8 mouse cellular contexts compared by ENCODE assay signal in the genomic region with DNA sequence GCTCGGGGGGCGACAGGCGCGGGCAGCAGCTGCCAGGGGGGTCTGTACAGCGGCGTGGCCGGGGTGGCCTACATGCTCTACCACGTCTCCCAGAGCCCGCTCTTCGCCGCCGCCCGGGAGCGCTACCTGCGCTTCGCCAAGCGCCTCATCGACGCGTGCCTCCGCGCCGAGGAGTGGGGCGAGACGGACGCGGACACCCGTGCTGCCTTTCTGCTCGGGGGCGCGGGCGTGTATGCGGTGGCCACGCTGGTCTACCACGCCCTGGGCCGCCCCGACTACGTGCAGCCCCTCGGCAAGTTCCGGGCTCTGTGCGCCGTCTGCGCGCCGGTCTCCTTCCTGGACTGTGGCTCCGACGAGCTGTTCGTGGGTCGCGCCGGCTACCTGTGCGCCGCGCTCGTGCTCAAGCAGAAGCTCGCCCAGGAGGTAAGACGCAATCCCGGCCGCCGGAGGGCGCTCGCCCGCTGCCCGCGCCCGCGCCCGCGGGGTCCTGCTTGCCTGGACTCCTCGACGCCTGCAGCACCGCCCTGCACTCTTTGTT. TPM values are rescaled to one million over a fixed set of nuclear protein-coding genes. Genes with fewer than 3 reads are reported as not detected.
A peak's percentile ranks its signal among the peaks of the same experiment; 100 is the strongest.
DNase-seq lines count a peak whose midpoint lies in the region; ATAC-seq and TF ChIP-seq lines count a peak whose summit lies in the region.

No protein-coding gene starts in this region.

- H3K36me3 ChIP-seq in erythroblast, embryonic 14.5 days (ENCODE audit: control insufficient read depth) = no peaks in the 10 kb centered on the region
- H3K36me3 ChIP-seq in forebrain, embryonic 10.5 days (replicated peaks) = no peaks in the 10 kb centered on the region
- no peaks in the 10 kb centered on the region for H3K36me3 ChIP-seq in hindbrain, embryonic 13.5 days
- no peaks in the 10 kb centered on the region for H3K36me3 ChIP-seq in limb, embryonic 14.5 days (ENCODE audit: control insufficient read depth, insufficient read depth, low read length)
- H3K36me3 ChIP-seq in midbrain, postnatal 0 days (ENCODE audit: insufficient read depth, low read length) = no peaks in the 10 kb centered on the region

- peaks cover 11% of the 10 kb centered on the region for H3K9me3 ChIP-seq in erythroblast, embryonic 14.5 days (ENCODE audit: control insufficient read depth, low read length)
- 0 out of 2 replicates have a peak, but pooled peaks cover 5% of the 10 kb centered on the region for H3K9me3 ChIP-seq in forebrain, embryonic 10.5 days
- no peaks in the 10 kb centered on the region for H3K9me3 ChIP-seq in hindbrain, embryonic 13.5 days
- H3K9me3 ChIP-seq in limb, embryonic 14.5 days (ENCODE audit: control insufficient read depth, low read length) = no peaks in the 10 kb centered on the region
- H3K9me3 ChIP-seq in midbrain, postnatal 0 days (ENCODE audit: low read length) = no peaks in the 10 kb centered on the region

- H3K4me3 ChIP-seq in erythroblast, embryonic 14.5 days (replicated peaks) = peak overlapping the region; percentile 42
- H3K4me3 ChIP-seq in forebrain, embryonic 10.5 days = peak overlapping the region; percentile 50
- H3K4me3 ChIP-seq in hindbrain, embryonic 13.5 days = peak overlapping the region; percentile 49
- peak overlapping the region; percentile 41 for H3K4me3 ChIP-seq in limb, embryonic 14.5 days (replicated peaks; ENCODE audit: low read length)
- H3K4me3 ChIP-seq in midbrain, postnatal 0 days (ENCODE audit: low read depth, low read length) = peak overlapping the region; percentile 48

- peak overlapping the region; percentile 70 for H3K9ac ChIP-seq in hindbrain, embryonic 13.5 days
- peak overlapping the region; percentile 46 for H3K9ac ChIP-seq in limb, embryonic 14.5 days (ENCODE audit: low read depth, low read length, severe bottlenecking)
- H3K9ac ChIP-seq in midbrain, postnatal 0 days (replicated peaks; ENCODE audit: low read length, poor library complexity, severe bottlenecking) = peak overlapping the region; percentile 54; the same call in 1 of the 2 replicates

- H3K4me1 ChIP-seq in erythroblast, embryonic 14.5 days (ENCODE audit: control insufficient read depth) = peaks cover 11% of the 10 kb centered on the region
- H3K4me1 ChIP-seq in forebrain, embryonic 10.5 days = peaks cover 11% of the 10 kb centered on the region
- H3K4me1 ChIP-seq in hindbrain, embryonic 13.5 days (replicated peaks) = no peaks in the 10 kb centered on the region
- H3K4me1 ChIP-seq in limb, embryonic 14.5 days (ENCODE audit: control insufficient read depth, insufficient read depth, low read length) = no peaks in the 10 kb centered on the region
- H3K4me1 ChIP-seq in midbrain, postnatal 0 days (ENCODE audit: insufficient read depth, low read length) = no peaks in the 10 kb centered on the region

- peak; percentile 46 for TF ChIP-seq CTCF in midbrain, postnatal 0 days (IDR thresholded peaks at IDR 0.05)

- peaks cover 44% of the 10 kb centered on the region for H3K27me3 ChIP-seq in erythroblast, embryonic 14.5 days (ENCODE audit: control insufficient read depth)
- peaks cover 33% of the 10 kb centered on the region for H3K27me3 ChIP-seq in forebrain, embryonic 10.5 days (ENCODE audit: poor library complexity, severe bottlenecking)
- 0 out of 2 replicates have a peak, but pooled peaks cover 11% of the 10 kb centered on the region for H3K27me3 ChIP-seq in hindbrain, embryonic 13.5 days
- no peaks in the 10 kb centered on the region for H3K27me3 ChIP-seq in limb, embryonic 14.5 days (ENCODE audit: control insufficient read depth, insufficient read depth, low read length)
- no peaks in the 10 kb centered on the region for H3K27me3 ChIP-seq in midbrain, postnatal 0 days (ENCODE audit: insufficient read depth, low read length)

- 14% methylated on average over 59 of the region's 72 CpGs for WGBS in forebrain, embryonic 10.5 days
- 20% methylated on average over 62 of the region's 72 CpGs for WGBS in hindbrain, embryonic 13.5 days
- WGBS in limb, embryonic 14.5 days = 18% methylated on average over 30 of the region's 72 CpGs
- 19% methylated on average over 35 of the region's 72 CpGs for WGBS in midbrain, postnatal 0 days

- peak overlapping the region; percentile 53; the same call in 1 of the 2 replicates for H3K27ac ChIP-seq in forebrain, embryonic 10.5 days
- H3K27ac ChIP-seq in hindbrain, embryonic 13.5 days = peak overlapping the region; percentile 23; the same call in 1 of the 2 replicates
- no peak overlapping the region for H3K27ac ChIP-seq in limb, embryonic 14.5 days (replicated peaks; ENCODE audit: low read depth, low read length)
- no peak overlapping the region for H3K27ac ChIP-seq in midbrain, postnatal 0 days (ENCODE audit: low read depth, low read length)

- peak overlapping the region; percentile 61 for H3K4me2 ChIP-seq in hindbrain, embryonic 13.5 days
- H3K4me2 ChIP-seq in limb, embryonic 14.5 days (replicated peaks; ENCODE audit: low read depth, low read length, severe bottlenecking) = peak overlapping the region; percentile 56
- H3K4me2 ChIP-seq in midbrain, postnatal 0 days (ENCODE audit: low read depth, low read length, poor library complexity, severe bottlenecking) = peak overlapping the region; percentile 56

- DNase-seq in brain, adult 2 months (ENCODE audit: low read depth, low spot score) = peak; percentile 64
- peak; percentile 24 for DNase-seq in forebrain, embryonic 10.5 days (ENCODE audit: extremely low spot score, low spot score)
- no peak for DNase-seq in limb, embryonic 14.5 days (ENCODE audit: low spot score)
- DNase-seq in midbrain, postnatal 0 days (ENCODE audit: low spot score) = peak; percentile 32
- peak; percentile 26 for DNase-seq in thymus, postnatal 14 days

- ATAC-seq in erythroblast, adult 5-6 weeks (replicated peaks; ENCODE audit: low FRiP score, poor library complexity, severe bottlenecking) = no peak
- peak; percentile 79 for ATAC-seq in hindbrain, embryonic 13.5 days (ENCODE audit: low FRiP score)
- ATAC-seq in limb, embryonic 14.5 days (ENCODE audit: low FRiP score, low read depth) = peak; percentile 37; the same call in 1 of the 2 replicates
- ATAC-seq in midbrain, postnatal 0 days (ENCODE audit: low FRiP score) = peak; percentile 81

- TF ChIP-seq POLR2A in limb, embryonic 14.5 days (IDR thresholded peaks at IDR 0.05; ENCODE audit: borderline replicate concordance, extremely low read depth, insufficient read depth, insufficient read length) = no peak

RNA-seq across cellular contexts. Expression of gene Lancl3, which starts 0.7 kb away (rescaled TPM):
- not detected in 2 replicates for polyA plus RNA-seq in erythroblast, embryonic 14.5 days (2012)
- total RNA-seq in erythroblast, adult 5-6 weeks (2015; ENCODE audit: low replicate concordance) = not detected in 2 replicates
- 0.60 and 0.70 TPM in 2 replicates for total RNA-seq in erythroblast, adult 5-6 weeks (2017; ENCODE audit: low replicate concordance)
- 0.12 TPM in 2 replicates for polyA plus RNA-seq in forebrain, embryonic 10.5 days (2016; fragmentation: Nextera tagmentation; extraction: Ambion mirVana)
- polyA plus RNA-seq in hindbrain, embryonic 13.5 days (2015; fragmentation: Nextera tagmentation; extraction: Ambion mirVana) = 3.6 and 4.0 TPM in 2 replicates
- polyA plus RNA-seq in limb, embryonic 14.5 days (2012; rRNA removed) = 0.29 and 0.60 TPM in 2 replicates
- polyA plus RNA-seq in limb, embryonic 14.5 days (2014; fragmentation: Nextera tagmentation; extraction: Ambion mirVana) = 0.63 and 0.93 TPM in 2 replicates
- total RNA-seq in midbrain, postnatal 0 days (2014; rRNA removed) = 8.6 and 10.9 TPM in 2 replicates
- polyA plus RNA-seq in midbrain, postnatal 0 days (2015; fragmentation: Nextera tagmentation; extraction: Ambion mirVana) = 2.6 and 3.0 TPM in 2 replicates

RNA-seq across cellular contexts. Expression of gene Gm14862, which starts 56.2 kb away (rescaled TPM):
- polyA plus RNA-seq in erythroblast, embryonic 14.5 days (2012) = 0.08 and 0.10 TPM in 2 replicates
- total RNA-seq in erythroblast, adult 5-6 weeks (2015; ENCODE audit: low replicate concordance) = 9.4 TPM in 1 of 2 replicates, not detected in the other
- 1.4 and 5.6 TPM in 2 replicates for total RNA-seq in erythroblast, adult 5-6 weeks (2017; ENCODE audit: low replicate concordance)
- not detected in 2 replicates for polyA plus RNA-seq in forebrain, embryonic 10.5 days (2016; fragmentation: Nextera tagmentation; extraction: Ambion mirVana)
- not detected in 2 replicates for polyA plus RNA-seq in hindbrain, embryonic 13.5 days (2015; fragmentation: Nextera tagmentation; extraction: Ambion mirVana)
- polyA plus RNA-seq in limb, embryonic 14.5 days (2012; rRNA removed) = not detected in 2 replicates
- polyA plus RNA-seq in limb, embryonic 14.5 days (2014; fragmentation: Nextera tagmentation; extraction: Ambion mirVana) = not detected in 2 replicates
- total RNA-seq in midbrain, postnatal 0 days (2014; rRNA removed) = not detected in 2 replicates
- not detected in 2 replicates for polyA plus RNA-seq in midbrain, postnatal 0 days (2015; fragmentation: Nextera tagmentation; extraction: Ambion mirVana)

Comparison
In these comparisons a context has a peak if more than half of its experiments do, and no peak if none do; other contexts are left out.
1. H3K27ac ChIP-seq: peak in forebrain, embryonic 10.5 days (single experiment) and hindbrain, embryonic 13.5 days (single experiment); none in limb, embryonic 14.5 days (single experiment) and midbrain, postnatal 0 days (single experiment).
2. Peak in every context shown above with its lines, with median percentiles within 50 percentile points of each other: H3K4me3 ChIP-seq, H3K4me2 ChIP-seq and H3K9ac ChIP-seq.